Mouse (Mus musculus) stomach, postnatal 0 days (tissue): ENCODE data around the gene Auts2. TPM values are rescaled to one million over a fixed set of nuclear protein-coding genes. Genes with fewer than 3 reads are reported as not detected.

ENCODE experiments used
- ATAC-seq: fragments of 200-750 bp; cut with Nextera tagmentation; 2 replicates; pipeline ENCODE4 v1.8.0; 2017; ENCODE audit not compliant: low FRiP score, low TSS enrichment
- DNase-seq: peaks from one replicate; pipeline ENCODE4 v3.0.0-alpha.2; 2016; ENCODE audit warnings: low spot score
- H3K27ac ChIP-seq: fragments of 300-500 bp; sonication (generic); replicated peaks from 2 replicates; pipeline ENCODE4 v1.5.1; 2014; ENCODE audit warnings: mild to moderate bottlenecking, control low read depth
- H3K27me3 ChIP-seq: fragments of 300-500 bp; sonication (generic); 2 replicates; pipeline ENCODE4 v1.6.1; 2014; ENCODE audit warnings: low read length; ENCODE audit not compliant: control insufficient read depth, insufficient read depth
- H3K36me3 ChIP-seq: fragments of 300-500 bp; sonication (generic); 2 replicates; pipeline ENCODE4 v1.6.1; 2014; ENCODE audit warnings: low read length, mixed read lengths; ENCODE audit not compliant: control insufficient read depth, insufficient read depth
- H3K4me1 ChIP-seq: fragments of 300-500 bp; sonication (generic); replicated peaks from 2 replicates; pipeline ENCODE4 v1.6.1; 2014; ENCODE audit warnings: antibody characterized with exemption; ENCODE audit not compliant: control insufficient read depth, insufficient read depth
- H3K4me2 ChIP-seq: fragments of 300-500 bp; sonication (generic); replicated peaks from 2 replicates; pipeline ENCODE4 v1.6.1; 2014; ENCODE audit warnings: low read depth, mild to moderate bottlenecking, control low read depth, moderate library complexity
- H3K4me3 ChIP-seq: fragments of 300-500 bp; sonication (generic); 2 replicates; pipeline ENCODE4 v1.5.1; 2014; ENCODE audit warnings: low read depth, low read length, control low read depth
- H3K9ac ChIP-seq: fragments of 300-500 bp; sonication (generic); 2 replicates; pipeline ENCODE4 v1.6.1; 2014; ENCODE audit warnings: mild to moderate bottlenecking, low read length, control low read depth, mixed read lengths
- H3K9me3 ChIP-seq: fragments of 300-500 bp; sonication (generic); 2 replicates; pipeline ENCODE4 v1.6.1; 2016; ENCODE audit warnings: low read length; ENCODE audit not compliant: control insufficient read depth
- CTCF ChIP-seq: IDR thresholded peaks from 2 replicates; pipeline ENCODE4 v1.5.1; 2016; ENCODE audit warnings: antibody characterized with exemption, low read depth, mild to moderate bottlenecking, moderate library complexity
- EP300 ChIP-seq: optimal IDR thresholded peaks from 2 replicates; pipeline ENCODE3; 2016; ENCODE audit warnings: antibody characterized with exemption
- WGBS: fragments of 180-500 bp; shearing (Covaris S2); extraction: QIAGEN DNeasy Blood & Tissue Kit; methylation state at CpG from one replicate; pipeline ENCODE4 v1.1.7; 2014; 5-methylcytosine and 5-hydroxymethylcytosine counted together
- polyA plus RNA-seq: library from polyadenylated mRNA; unstranded; fragments of >200 nt; fragmentation: Nextera tagmentation; extraction: Ambion mirVana; gene quantifications from 2 replicates; pipeline ENCODE4 v1.2.1, GENCODE M21; 2015

Auts2 gene
- polyA plus RNA-seq, 1 experiment from 2014 or later = 7.3 TPM

DNA sequence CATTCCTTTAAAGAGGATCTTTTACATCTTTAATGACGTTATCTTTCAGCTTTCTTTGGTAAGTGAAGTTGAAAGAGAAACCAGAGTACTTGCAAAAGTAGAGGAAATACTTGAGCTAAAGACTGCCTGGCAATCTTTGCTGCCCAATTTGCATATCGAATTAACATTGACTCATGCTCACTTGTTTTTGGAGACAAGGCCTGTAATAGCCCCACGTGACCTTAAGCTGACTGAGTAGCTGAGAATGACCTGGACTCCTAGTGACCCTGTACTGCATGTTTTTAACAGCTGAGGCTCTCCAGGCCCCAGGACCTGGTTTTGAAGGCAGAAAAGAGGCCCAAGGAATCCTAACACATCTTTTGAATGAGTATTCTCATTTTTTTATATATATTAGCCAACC, 259.4 kb downstream of the Auts2 start:
- Histone ChIP-seq H3K27me3 (no peaks in the 10 kb centered on the region), H3K4me2 (no peak overlapping the region), H3K9ac (no peak overlapping the region), H3K27ac (no peak overlapping the region), H3K4me3 (no peak overlapping the region), H3K9me3 (no peaks in the 10 kb centered on the region), H3K36me3 (no peaks in the 10 kb centered on the region), H3K4me1 (no peaks in the 10 kb centered on the region)
- ATAC-seq (no peak), DNase-seq (no peak)
- 85% methylated on average over 3 of the region's 3 CpGs for WGBS
- TF ChIP-seq EP300 (no peak), CTCF (no peak)

GRCm38 (mm10) chr5:132274098-132274898, 268.8 kb downstream of the Auts2 start:
- WGBS = 66% methylated on average over 15 of the region's 15 CpGs
- H3K9ac ChIP-seq = no peak overlapping the region
- TF ChIP-seq CTCF = no peak
- TF ChIP-seq EP300 = no peak
- no peak overlapping the region for H3K4me2 ChIP-seq
- DNase-seq (no peak), ATAC-seq (no peak)
- no peak overlapping the region for H3K27ac ChIP-seq
- H3K27me3 ChIP-seq = no peaks in the 10 kb centered on the region
- H3K36me3 ChIP-seq = no peaks in the 10 kb centered on the region
- no peaks in the 10 kb centered on the region for H3K4me1 ChIP-seq
- H3K9me3 ChIP-seq = no peaks in the 10 kb centered on the region
- H3K4me3 ChIP-seq = no peak overlapping the region

GRCm38 (mm10) chr5:132272132-132272531, 271.0 kb downstream of the Auts2 start:
- ATAC-seq (no peak), DNase-seq (no peak)
- WGBS = 48% methylated on average over 4 of the region's 4 CpGs
- Histone ChIP-seq H3K9me3 (no peaks in the 10 kb centered on the region), H3K4me3 (no peak overlapping the region), H3K4me1 (no peaks in the 10 kb centered on the region), H3K36me3 (no peaks in the 10 kb centered on the region), H3K27me3 (no peaks in the 10 kb centered on the region), H3K27ac (no peak overlapping the region), H3K9ac (no peak overlapping the region), H3K4me2 (no peak overlapping the region)
- no peak for TF ChIP-seq CTCF
- TF ChIP-seq EP300 = no peak

GRCm38 (mm10) chr5:132270896-132271295, 272.2 kb downstream of the Auts2 start:
- no peak for TF ChIP-seq EP300
- no peak for TF ChIP-seq CTCF
- Histone ChIP-seq H3K27me3 (no peaks in the 10 kb centered on the region), H3K9ac (no peak overlapping the region), H3K4me1 (no peaks in the 10 kb centered on the region), H3K4me3 (no peak overlapping the region), H3K36me3 (no peaks in the 10 kb centered on the region), H3K27ac (no peak overlapping the region), H3K9me3 (no peaks in the 10 kb centered on the region), H3K4me2 (no peak overlapping the region)
- ATAC-seq (no peak), DNase-seq (no peak)
- 60% methylated on average over 1 of the region's 1 CpGs for WGBS

- Histone ChIP-seq H3K9me3 (no peaks in the 10 kb centered on the region), H3K4me1 (no peaks in the 10 kb centered on the region), H3K36me3 (no peaks in the 10 kb centered on the region), H3K4me2 (no peak overlapping the region), H3K9ac (no peak overlapping the region), H3K4me3 (no peak overlapping the region), H3K27me3 (no peaks in the 10 kb centered on the region), H3K27ac (no peak overlapping the region)
- ATAC-seq (no peak), DNase-seq (no peak)
- TF ChIP-seq EP300 (no peak), CTCF (no peak)
- 69% methylated on average over 3 of the region's 3 CpGs for WGBS
These were observed 273.1 kb downstream of the Auts2 start for GRCm38 (mm10) chr5:132270074-132270473.

DNA sequence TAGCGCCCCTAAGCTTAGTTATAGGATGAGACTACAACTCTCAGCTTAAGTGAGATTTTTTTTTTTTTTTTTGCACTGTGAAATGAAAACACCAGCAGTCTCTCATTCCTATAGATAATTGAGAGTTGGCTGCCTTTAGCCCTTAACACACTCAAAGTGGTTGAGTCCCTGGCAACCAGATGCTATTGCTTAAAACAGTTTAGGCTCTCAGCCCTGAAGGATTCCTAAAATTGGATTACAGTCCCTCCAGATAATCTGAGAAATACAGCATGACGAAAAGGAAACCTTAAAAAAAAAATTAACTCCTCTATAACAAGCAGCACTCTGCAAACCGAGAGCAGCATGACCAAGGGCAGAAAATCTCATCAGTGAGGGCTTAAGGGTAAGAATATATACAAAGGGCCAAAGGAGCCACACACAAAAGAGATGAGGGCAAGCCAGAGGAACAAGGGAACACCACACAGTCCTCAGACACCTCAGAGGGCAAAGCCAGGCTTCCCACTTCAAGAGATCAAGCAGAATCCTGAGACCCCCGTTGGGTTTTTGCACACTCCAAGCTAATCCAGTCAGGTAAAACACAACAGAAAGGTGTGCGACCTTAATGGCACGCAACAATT, 274.7 kb downstream of the Auts2 start:
- no peaks in the 10 kb centered on the region for H3K4me1 ChIP-seq
- no peak for ATAC-seq
- no peak for DNase-seq
- no peaks in the 10 kb centered on the region for H3K36me3 ChIP-seq
- WGBS = 77% methylated on average over 6 of the region's 6 CpGs
- H3K4me3 ChIP-seq = no peak overlapping the region
- H3K9me3 ChIP-seq = no peaks in the 10 kb centered on the region
- no peaks in the 10 kb centered on the region for H3K27me3 ChIP-seq
- H3K9ac ChIP-seq = no peak overlapping the region
- H3K4me2 ChIP-seq = no peak overlapping the region
- TF ChIP-seq EP300 = no peak
- no peak for TF ChIP-seq CTCF
- no peak overlapping the region for H3K27ac ChIP-seq
